Mouse (Mus musculus) hindbrain, embryonic 10.5 days (tissue): ENCODE measurements around the gene Khk. TPM values are rescaled to one million over a fixed set of nuclear protein-coding genes. Genes with fewer than 3 reads are reported as not detected.

Experiments used
- DNase-seq: peaks from one replicate; pipeline ENCODE4 v3.0.0-alpha.2; 2017; ENCODE audit warnings: low spot score
- H3K27ac ChIP-seq: fragments of 300-500 bp; sonication (generic); 2 replicates; pipeline ENCODE4 v1.5.1; 2016; ENCODE audit warnings: mild to moderate bottlenecking, moderate library complexity
- H3K27me3 ChIP-seq: fragments of 300-500 bp; sonication (generic); 2 replicates; pipeline ENCODE4 v1.6.1; 2016; ENCODE audit warnings: mild to moderate bottlenecking; ENCODE audit not compliant: poor library complexity, insufficient read depth, severe bottlenecking
- H3K36me3 ChIP-seq: fragments of 300-500 bp; sonication (generic); 2 replicates; pipeline ENCODE4 v1.6.1; 2016; ENCODE audit warnings: mild to moderate bottlenecking, moderate library complexity
- H3K4me1 ChIP-seq: fragments of 300-500 bp; sonication (generic); replicated peaks from 2 replicates; pipeline ENCODE4 v1.6.1; 2016; ENCODE audit warnings: mild to moderate bottlenecking
- H3K4me3 ChIP-seq: fragments of 300-500 bp; sonication (generic); 2 replicates; pipeline ENCODE4 v1.5.1; 2016; ENCODE audit warnings: mild to moderate bottlenecking, moderate library complexity
- H3K9me3 ChIP-seq: fragments of 300-500 bp; sonication (generic); 2 replicates; pipeline ENCODE4 v1.6.1; 2016; ENCODE audit warnings: mild to moderate bottlenecking, moderate library complexity
- WGBS: fragments of 180-500 bp; shearing (Covaris S2); methylation state at CpG from one replicate; pipeline ENCODE4 v1.1.7; 2016; 5-methylcytosine and 5-hydroxymethylcytosine counted together
- polyA plus RNA-seq: library from polyadenylated mRNA; unstranded; fragments of >200 nt; fragmentation: Nextera tagmentation; extraction: Ambion mirVana; gene quantifications from 2 replicates; pipeline ENCODE4 v1.2.1, GENCODE M21; 2016

Khk gene
- polyA plus RNA-seq, 1 experiment from 2014 or later, result 7.2 TPM

GRCm38 (mm10) chr5:30890375-30890774, 30.9 kb upstream of the Khk start:
- peak overlapping the region; percentile 99; the same call in 1 of the 2 replicates for H3K27ac ChIP-seq
- 83% methylated on average over 7 of the region's 7 CpGs for WGBS
- H3K4me3 ChIP-seq, result peak overlapping the region; percentile 86

DNA sequence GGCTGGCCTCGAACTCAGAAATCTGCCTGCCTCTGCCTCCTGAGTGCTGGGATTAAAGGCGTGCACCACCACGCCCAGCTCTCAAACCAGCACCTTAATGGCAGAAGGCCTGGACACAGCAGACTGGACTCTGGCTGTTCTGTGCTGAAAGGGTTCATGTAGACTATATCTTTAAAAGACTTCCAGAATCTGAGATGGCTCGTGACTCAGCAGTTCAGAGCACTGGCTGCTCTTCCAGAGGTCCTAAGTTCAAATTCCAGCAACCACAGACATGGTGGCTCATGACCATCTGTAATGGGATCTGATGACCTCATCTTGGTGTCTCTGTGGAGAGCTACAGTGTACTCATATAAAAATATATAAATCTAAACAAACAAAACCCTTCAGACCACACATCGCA, 19.4 kb upstream of the Khk start:
- H3K4me1 ChIP-seq, result peaks cover 17% of the 10 kb centered on the region
- DNase-seq, result no peak
- H3K27ac ChIP-seq, result no peak overlapping the region
- H3K36me3 ChIP-seq, result peaks cover 93% of the 10 kb centered on the region
- 94% methylated on average over 5 of the region's 5 CpGs for WGBS
- no peaks in the 10 kb centered on the region for H3K27me3 ChIP-seq
- no peaks in the 10 kb centered on the region for H3K9me3 ChIP-seq
- H3K4me3 ChIP-seq, result no peak overlapping the region

More at GRCm38 (mm10) chr5:30890375-30890774, 30.9 kb upstream of the Khk start:
- no peaks in the 10 kb centered on the region for H3K9me3 ChIP-seq
- H3K36me3 ChIP-seq, result peaks cover 52% of the 10 kb centered on the region
- H3K4me1 ChIP-seq, result peaks cover 25% of the 10 kb centered on the region
- no peak for DNase-seq
- no peaks in the 10 kb centered on the region for H3K27me3 ChIP-seq

DNA sequence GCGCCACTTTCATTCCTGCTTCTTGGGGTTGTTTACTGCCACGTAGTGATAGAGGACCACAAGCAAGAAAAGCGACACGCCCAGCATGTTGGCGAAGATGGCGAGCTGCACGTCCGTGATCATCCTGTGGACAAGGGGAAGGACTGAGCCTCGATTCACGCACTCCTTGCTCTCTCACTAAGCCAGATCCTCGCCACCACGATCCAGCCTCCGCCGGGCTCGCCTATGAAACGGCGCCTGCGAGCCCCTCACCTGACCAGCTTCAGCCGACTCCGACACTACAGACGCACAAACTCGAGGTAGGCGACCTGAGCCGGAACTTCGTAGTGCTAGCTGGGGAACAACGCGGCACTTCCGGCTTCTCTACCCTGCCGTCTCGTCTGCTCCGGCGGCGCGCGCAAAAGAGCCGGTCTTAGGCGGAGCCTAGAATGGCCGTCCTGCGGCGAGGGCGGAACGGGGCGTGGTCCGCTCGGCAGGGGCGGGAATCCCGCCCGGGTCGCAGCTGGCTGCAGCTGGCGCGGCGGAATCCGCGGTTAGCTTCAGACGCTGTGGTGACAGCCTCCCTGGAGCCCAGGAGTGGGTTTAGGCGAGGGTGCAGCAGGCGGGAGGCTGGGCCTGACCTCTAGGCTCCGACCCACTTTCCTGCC, 13.7 kb upstream of the Khk start, which contains the start of gene Ost4:
Gene Ost4 (minus strand): TSS at position 376 of the 647 bp plus-strand sequence.
- Histone ChIP-seq H3K4me3 (peak within 1 kb of the TSS; percentile 84), H3K9me3 (no peaks in the 10 kb centered on the region), H3K36me3 (peaks cover 37% of the 10 kb centered on the region), H3K4me1 (peaks cover 46% of the 10 kb centered on the region), H3K27me3 (peaks cover 7% of the 10 kb centered on the region), H3K27ac (peak within 1 kb of the TSS; percentile 93)
- 0% methylated on average over 58 of the region's 58 CpGs for WGBS
- DNase-seq, result peak; percentile 97

DNA sequence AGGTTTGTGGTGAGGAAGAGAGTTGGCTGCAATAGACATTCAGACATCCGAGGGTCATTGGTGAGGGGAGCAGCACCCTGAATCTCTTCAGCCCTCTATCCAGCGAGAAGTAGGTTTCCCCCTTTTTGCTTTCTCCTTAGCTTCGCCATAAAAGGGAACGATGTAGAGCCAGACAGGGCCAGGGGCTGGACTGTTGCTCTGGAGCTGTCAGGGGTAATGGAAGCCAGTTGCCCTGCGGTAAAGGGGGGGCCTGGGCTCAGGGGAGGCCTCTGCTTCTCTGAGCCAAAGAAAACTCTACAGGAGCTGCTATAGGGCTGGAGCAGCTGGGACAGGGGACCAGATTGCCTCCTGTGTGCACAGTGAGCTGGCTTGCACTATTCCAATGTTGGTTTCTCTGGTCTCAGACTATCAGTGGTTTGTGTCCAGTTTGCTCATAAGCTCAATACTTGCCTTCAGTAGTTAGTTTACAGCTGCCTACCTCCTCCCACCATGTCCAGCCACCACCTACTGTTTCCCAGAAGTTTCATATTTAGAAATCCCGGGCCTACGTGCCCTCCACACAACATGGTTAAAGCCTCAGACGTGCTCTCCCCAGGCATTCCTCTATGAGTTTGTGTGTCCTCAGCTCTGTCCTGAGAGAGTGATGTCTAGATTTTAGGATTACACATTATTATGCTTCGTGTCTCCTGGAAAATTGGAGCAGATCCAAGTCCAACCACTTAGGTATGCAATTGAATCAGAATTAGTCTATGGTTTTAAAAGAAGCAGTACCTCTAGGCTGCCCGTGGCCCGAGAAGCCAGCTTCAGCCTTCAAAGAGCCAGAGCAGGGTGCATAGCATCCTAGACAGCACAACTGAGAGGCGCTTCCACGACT, 12.6 kb upstream of the Khk start:
- Histone ChIP-seq H3K4me1 (peaks cover 57% of the 10 kb centered on the region), H3K27ac (peak overlapping the region; percentile 93), H3K36me3 (peaks cover 26% of the 10 kb centered on the region), H3K4me3 (peak overlapping the region; percentile 84), H3K9me3 (no peaks in the 10 kb centered on the region), H3K27me3 (peaks cover 7% of the 10 kb centered on the region)
- peak; percentile 19 for DNase-seq
- 49% methylated on average over 13 of the region's 13 CpGs for WGBS

DNA sequence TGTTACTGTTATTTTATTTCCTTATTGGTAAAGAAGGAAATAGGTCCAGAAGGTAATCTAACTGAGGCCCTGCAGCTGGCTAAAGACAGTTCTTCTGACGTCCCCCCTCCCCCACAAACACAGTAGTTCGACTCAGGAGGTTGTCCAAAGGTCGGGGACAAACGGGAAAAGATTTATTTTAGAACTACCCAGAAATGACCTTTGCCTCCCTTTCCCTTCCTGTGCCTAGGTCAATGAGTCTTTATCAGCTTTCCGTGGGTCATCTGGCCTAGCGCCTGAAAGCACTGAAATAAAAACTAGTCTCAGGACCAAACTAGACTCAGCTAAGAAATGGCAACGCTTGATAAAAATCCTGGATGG, 12.0 kb upstream of the Khk start:
- peaks cover 63% of the 10 kb centered on the region for H3K4me1 ChIP-seq
- H3K27me3 ChIP-seq, result peaks cover 7% of the 10 kb centered on the region
- H3K9me3 ChIP-seq, result no peaks in the 10 kb centered on the region
- H3K27ac ChIP-seq, result peak overlapping the region; percentile 93; the same call in 1 of the 2 replicates
- H3K36me3 ChIP-seq, result peaks cover 20% of the 10 kb centered on the region
- no peak overlapping the region for H3K4me3 ChIP-seq
- 47% methylated on average over 7 of the region's 7 CpGs for WGBS
- no peak for DNase-seq

GRCm38 (mm10) chr5:30909863-30910262, 11.4 kb upstream of the Khk start:
- Histone ChIP-seq H3K9me3 (no peaks in the 10 kb centered on the region), H3K27me3 (peaks cover 7% of the 10 kb centered on the region), H3K4me1 (peaks cover 69% of the 10 kb centered on the region), H3K4me3 (no peak overlapping the region), H3K36me3 (peaks cover 14% of the 10 kb centered on the region), H3K27ac (no peak overlapping the region)
- DNase-seq, result no peak
- 83% methylated on average over 7 of the region's 7 CpGs for WGBS

DNA sequence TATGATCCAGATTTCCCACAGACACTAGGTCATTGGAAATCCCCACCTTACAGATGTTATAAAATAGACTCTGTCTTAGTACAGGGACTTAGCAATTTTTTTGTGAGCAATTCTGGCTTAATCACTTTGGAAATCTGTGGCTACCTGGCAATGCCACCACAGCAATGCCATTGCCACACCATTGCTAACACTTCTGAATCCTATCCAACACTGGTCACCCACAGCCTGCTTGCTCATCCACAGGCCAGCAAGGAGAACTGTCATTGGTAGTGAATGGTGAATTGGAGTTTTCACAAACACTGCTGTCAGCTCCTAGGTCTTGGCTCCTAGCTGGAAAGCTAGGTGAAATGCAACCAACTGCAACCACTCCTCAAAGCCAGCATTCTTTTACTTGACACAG, 10.8 kb upstream of the Khk start:
- no peak for DNase-seq
- Histone ChIP-seq H3K9me3 (no peaks in the 10 kb centered on the region), H3K4me1 (peaks cover 70% of the 10 kb centered on the region), H3K27ac (no peak overlapping the region), H3K36me3 (peaks cover 8% of the 10 kb centered on the region), H3K4me3 (no peak overlapping the region), H3K27me3 (peaks cover 7% of the 10 kb centered on the region)

- H3K4me1 ChIP-seq, result peaks cover 71% of the 10 kb centered on the region
- DNase-seq, result no peak
- H3K9me3 ChIP-seq, result no peaks in the 10 kb centered on the region
- H3K4me3 ChIP-seq, result peak overlapping the region; percentile 18; the same call in 1 of the 2 replicates
- peaks cover 4% of the 10 kb centered on the region for H3K36me3 ChIP-seq
- WGBS, result 72% methylated on average over 5 of the region's 5 CpGs
- peaks cover 7% of the 10 kb centered on the region for H3K27me3 ChIP-seq
- H3K27ac ChIP-seq, result peak overlapping the region; percentile 86
Observed at GRCm38 (mm10) chr5:30912156-30912555, 9.1 kb upstream of the Khk start.

DNA sequence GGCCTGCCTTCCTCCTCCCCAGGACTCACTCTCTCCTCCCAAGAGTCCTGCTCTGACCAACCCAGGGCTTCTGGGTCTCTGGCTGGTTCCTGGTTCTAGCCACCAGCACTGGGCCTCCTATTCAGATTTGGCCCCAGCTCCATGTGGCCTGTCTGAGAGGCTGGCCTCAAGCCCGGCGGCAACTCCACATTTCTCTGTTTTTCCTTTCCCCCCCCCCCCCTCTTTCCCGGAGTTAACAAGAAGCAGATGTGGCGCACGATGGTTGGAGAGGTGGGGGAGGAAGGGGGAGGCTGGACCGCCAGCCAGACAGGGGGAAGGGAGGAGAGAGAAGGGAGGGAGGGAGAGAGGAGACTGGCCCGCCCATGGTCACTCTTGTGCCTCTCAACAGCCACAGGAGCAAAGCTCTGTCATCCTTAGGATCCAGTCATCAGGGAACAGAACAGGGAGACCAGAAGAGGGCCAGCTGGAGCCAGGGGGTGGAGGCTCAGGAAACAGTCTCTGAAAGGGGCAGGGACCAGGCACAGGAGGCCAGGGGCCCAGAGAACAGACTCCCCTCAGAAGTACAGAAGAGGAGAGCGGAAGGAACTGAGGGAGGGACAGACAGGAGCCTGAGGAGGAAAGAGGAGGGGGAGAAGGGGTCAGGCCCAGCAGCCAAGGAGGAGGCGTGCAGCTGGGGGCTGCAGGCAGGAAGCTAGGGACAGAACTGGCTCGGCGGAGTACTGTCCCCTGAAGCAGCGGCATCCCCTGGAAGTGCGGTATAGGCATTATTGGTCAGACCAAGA, 8.0 kb upstream of the Khk start, which contains the start of gene Emilin1:
Gene Emilin1 (plus strand): TSS at position 343 of the 782 bp plus-strand sequence.
- 16% methylated on average over 13 of the region's 13 CpGs for WGBS
- Histone ChIP-seq H3K4me3 (peak within 1 kb of the TSS; percentile 46), H3K36me3 (peaks cover 15% of the 10 kb centered on the region), H3K27ac (peak within 1 kb of the TSS; percentile 86), H3K9me3 (no peaks in the 10 kb centered on the region), H3K4me1 (peaks cover 65% of the 10 kb centered on the region), H3K27me3 (peaks cover 7% of the 10 kb centered on the region)
- peak; percentile 81 for DNase-seq

- DNase-seq, result peak; percentile 20
- peak overlapping the region; percentile 86 for H3K27ac ChIP-seq
- peaks cover 64% of the 10 kb centered on the region for H3K4me1 ChIP-seq
- peak overlapping the region; percentile 46 for H3K4me3 ChIP-seq
- peaks cover 24% of the 10 kb centered on the region for H3K36me3 ChIP-seq
- 60% methylated on average over 7 of the region's 7 CpGs for WGBS
- no peaks in the 10 kb centered on the region for H3K27me3 ChIP-seq
- H3K9me3 ChIP-seq, result no peaks in the 10 kb centered on the region
Observed at GRCm38 (mm10) chr5:30914101-30914635, 7.1 kb upstream of the Khk start.

DNA sequence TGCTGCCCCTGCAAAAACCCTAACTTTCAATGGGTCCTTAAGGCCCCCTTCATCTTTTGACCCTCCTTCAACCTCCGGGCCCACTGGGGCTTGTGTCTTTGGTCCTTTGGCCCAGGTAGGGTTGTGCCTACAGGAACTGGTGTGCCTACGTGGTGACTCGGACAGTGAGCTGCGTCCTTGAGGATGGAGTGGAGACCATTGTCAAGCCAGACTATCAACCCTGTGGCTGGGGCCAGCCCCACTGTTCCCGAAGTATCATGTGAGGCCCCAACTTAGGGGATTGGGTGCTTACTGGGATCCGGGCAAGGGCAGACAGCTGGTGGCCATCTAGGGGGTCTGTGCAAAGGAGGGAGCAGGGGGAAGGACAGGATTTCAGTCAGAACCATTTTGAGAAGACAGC, 6.4 kb upstream of the Khk start:
- H3K9me3 ChIP-seq, result no peaks in the 10 kb centered on the region
- DNase-seq, result no peak
- peak overlapping the region; percentile 46 for H3K4me3 ChIP-seq
- peak overlapping the region; percentile 86 for H3K27ac ChIP-seq
- WGBS, result 69% methylated on average over 6 of the region's 6 CpGs
- no peaks in the 10 kb centered on the region; the same call in 1 of the 2 replicates for H3K27me3 ChIP-seq
- peaks cover 31% of the 10 kb centered on the region for H3K36me3 ChIP-seq
- H3K4me1 ChIP-seq, result peaks cover 64% of the 10 kb centered on the region

DNA sequence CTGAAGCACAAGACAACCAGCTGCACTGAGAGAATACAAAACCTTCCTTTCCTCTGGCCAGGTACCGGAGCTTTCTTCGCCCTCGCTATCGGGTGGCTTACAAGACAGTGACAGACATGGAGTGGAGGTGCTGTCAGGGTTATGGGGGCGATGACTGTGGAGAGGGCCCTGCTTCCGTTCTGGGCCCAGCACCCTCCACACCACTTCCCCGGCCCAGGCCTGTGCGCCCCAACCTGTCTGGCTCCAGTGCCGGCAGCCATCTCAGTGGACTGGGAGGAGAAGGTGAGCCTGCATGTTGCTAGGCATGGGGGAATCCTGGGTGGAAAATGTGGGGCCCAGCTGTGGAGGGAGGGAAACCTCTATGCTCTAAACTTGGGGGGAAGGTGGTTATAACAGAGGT, 5.8 kb upstream of the Khk start:
- H3K4me3 ChIP-seq, result peak overlapping the region; percentile 46
- no peaks in the 10 kb centered on the region; the same call in 1 of the 2 replicates for H3K27me3 ChIP-seq
- DNase-seq, result no peak
- 68% methylated on average over 9 of the region's 9 CpGs for WGBS
- H3K4me1 ChIP-seq, result peaks cover 68% of the 10 kb centered on the region
- H3K36me3 ChIP-seq, result peaks cover 34% of the 10 kb centered on the region
- H3K27ac ChIP-seq, result peak overlapping the region; percentile 86
- H3K9me3 ChIP-seq, result no peaks in the 10 kb centered on the region
